Mouse (Mus musculus) cerebellum, adult (tissue): ENCODE results near the gene Cdh11.
A peak's percentile ranks its signal among the peaks of the same experiment; 100 is the strongest.

Source experiments
- ATAC-seq: cut with Nextera tagmentation; 2 replicates; pipeline ENCODE4 v1.9.2; 2017; ENCODE audit warnings: mild to moderate bottlenecking, moderate library complexity, mixed read lengths; ENCODE audit not compliant: insufficient number of reproducible peaks, low FRiP score, low TSS enrichment

Cdh11 gene

DNA sequence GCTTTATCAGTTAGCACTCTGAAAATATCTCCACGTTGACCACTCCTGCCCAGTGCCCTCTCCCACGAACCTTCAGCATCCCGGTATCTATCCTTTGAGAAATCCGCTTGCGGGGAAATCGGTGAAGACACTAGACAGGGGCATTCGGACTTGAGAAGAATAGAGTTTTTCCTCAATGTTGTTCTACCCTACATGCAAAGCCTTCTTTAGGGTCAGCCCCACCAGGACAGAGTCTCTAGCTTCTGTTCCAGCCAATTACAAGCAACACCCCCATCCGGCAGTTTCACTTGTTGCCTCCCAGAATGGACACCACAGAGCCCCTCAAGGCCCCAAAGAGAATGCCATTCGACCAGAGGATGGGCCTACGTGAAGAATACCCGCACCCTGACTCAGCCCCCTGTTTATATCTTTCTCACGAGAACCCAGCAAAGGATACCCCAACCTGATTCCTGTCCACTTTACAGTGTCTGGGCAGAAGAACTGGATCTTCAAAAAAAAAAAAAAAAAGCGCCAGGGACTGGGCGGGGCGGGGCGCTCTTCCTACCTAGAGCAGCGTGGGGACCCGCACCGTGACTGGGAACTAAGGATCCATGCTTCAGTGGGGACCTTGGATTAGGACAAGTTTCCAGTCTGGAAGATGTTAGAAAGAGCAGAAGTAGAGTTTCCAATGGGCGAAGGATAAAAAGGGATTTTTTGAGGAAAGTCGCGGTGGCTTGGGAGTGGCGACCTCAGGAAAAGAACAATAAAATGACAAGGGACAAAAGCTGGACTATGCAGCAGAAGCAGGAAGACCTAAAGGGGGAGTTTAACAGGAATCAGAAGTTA lies at the start of gene Cdh11:
Gene Cdh11 (minus strand): TSS at position 51 of the 825 bp plus-strand sequence.
- no peak for ATAC-seq

DNA sequence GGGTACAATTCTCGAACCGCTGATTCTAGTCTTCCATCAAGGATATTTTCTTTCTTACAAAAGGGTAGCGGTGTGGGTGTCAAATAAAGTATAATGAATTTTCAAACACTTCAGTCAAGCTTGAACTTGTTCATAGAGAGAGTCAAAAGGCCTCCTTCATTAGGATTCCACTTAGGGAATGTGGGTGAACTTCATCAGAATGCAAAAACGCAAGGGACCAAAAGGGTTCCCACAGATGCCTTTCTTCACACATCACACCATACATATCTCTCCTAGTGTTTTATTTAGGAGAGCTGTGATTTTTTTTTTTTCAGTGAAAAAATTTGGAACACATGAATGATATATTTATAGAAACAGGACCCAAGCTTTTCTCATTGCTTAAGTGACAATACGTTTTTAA lies 28.5 kb upstream of the Cdh11 start:
- no peak for ATAC-seq

GRCm38 (mm10) chr8:102790303-102790702 lies 4.9 kb upstream of the Cdh11 start:
- no peak for ATAC-seq

GRCm38 (mm10) chr8:102786467-102787360 lies 1.3 kb upstream of the Cdh11 start:
- ATAC-seq, result no peak

DNA sequence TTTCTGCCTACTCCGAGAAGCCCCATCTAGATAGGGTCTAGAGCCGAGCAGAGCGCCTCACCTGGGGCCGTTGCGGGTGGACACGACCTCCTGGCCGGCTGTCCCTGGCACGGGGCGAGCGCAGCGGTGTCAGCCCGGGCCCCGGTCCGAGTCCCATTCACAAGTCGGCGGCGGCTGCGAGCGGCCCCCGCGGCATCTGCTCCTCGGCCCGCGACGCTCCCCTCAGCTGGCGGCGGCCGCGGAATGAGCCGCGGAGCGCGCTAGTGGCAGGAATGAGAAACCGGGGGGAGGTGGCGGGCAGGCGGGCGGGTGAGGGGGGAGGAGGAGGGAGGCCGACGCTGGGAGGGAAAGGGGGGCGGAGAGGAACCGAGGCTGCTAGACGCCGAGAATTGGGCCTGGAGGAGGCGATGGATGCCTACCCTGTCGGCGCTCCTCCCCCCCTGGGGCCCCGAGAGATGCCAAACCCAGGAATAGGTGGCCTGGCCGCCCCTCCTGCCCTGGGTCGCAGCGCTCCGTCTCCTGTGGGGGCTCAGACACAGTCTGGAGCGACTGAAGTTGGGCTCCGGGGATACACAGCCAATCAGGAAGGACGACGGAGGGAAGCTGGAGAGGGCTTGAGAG lies 497 bp downstream of the Cdh11 start:
- no peak; the same call in 1 of the 2 replicates for ATAC-seq

GRCm38 (mm10) chr8:102783821-102784591 lies 1.4 kb downstream of the Cdh11 start:
- ATAC-seq, result no peak

DNA sequence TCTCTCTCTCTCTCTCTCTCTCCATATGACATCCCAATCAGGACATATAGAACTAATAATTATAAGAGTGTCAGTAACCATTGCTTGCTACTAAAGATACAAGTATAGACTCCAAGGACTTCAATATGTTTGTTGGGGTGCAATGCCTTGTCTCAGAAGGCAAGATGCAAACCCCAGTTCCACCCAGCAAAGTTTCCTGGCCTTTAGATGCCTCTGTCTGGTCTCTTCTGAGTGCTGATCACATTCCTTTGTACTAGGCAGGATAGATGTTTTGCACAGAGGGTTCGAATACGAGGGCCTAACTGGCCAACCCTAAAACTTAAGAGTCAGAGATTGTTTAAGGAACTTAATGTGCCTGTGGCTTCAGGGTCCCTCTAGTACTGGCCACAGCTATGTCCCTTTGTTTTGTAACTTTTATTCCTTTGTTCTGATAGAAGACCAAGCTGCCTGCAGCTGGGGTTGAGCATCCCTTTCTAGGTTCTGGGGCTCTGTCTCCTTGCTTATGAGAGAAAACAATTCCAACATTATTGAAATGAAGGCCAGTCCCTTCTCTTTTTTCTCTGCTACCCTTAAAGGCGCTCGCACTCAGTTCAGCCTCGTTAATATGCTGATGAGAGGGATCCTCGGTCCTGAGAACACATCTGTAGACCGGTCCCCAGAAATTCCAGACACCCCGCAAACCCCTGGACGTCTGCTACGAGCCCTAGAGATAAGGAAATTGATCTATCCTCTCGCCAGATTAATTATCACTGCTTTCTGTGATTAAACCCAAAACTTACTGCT lies 2.5 kb downstream of the Cdh11 start:
- ATAC-seq, result no peak

GRCm38 (mm10) chr8:102780899-102781298 lies 4.5 kb downstream of the Cdh11 start:
- ATAC-seq, result peak; percentile 13; the same call in 1 of the 2 replicates

- ATAC-seq, result no peak
Observed at GRCm38 (mm10) chr8:102774594-102774993, 10.8 kb downstream of the Cdh11 start.

- ATAC-seq, result no peak
Observed at GRCm38 (mm10) chr8:102771456-102771855, 14.0 kb downstream of the Cdh11 start.

DNA sequence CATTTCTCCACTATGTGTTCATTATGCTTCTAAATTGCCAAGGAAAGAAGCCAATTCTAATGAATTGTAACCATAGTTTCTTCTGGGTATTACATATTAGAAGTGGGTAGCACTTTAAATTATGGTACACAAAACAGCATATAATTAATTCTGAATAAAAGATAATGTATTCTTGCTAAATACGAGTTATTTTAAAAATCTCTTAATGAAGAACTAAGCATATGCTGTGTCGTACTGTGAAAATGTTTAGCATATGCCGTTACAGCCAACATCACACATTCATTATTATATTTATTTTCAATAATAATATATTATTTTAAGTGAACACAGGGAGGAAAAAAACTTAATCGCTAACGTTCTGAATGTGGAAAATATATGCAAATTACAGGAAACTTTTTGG lies 31.6 kb downstream of the Cdh11 start:
- ATAC-seq, result no peak

DNA sequence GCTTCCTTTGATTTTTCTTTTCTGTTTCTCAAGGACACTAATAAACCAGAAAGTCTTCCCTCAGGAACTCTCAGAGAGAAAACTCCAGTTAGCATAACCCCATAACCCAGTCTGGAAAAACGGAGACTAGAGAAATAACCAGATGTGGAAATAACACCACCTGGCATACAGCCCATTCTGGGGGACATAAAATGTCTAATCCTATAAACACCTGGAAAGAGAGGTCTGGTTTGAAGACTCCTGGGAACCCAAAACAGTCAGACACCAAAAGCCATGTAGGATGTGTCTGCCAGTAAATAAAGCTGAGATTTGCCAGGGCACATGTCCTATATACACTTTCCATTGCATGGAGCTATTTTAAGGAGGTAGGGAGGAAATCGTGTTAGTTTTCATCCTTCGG lies 42.5 kb downstream of the Cdh11 start:
- ATAC-seq, result no peak

DNA sequence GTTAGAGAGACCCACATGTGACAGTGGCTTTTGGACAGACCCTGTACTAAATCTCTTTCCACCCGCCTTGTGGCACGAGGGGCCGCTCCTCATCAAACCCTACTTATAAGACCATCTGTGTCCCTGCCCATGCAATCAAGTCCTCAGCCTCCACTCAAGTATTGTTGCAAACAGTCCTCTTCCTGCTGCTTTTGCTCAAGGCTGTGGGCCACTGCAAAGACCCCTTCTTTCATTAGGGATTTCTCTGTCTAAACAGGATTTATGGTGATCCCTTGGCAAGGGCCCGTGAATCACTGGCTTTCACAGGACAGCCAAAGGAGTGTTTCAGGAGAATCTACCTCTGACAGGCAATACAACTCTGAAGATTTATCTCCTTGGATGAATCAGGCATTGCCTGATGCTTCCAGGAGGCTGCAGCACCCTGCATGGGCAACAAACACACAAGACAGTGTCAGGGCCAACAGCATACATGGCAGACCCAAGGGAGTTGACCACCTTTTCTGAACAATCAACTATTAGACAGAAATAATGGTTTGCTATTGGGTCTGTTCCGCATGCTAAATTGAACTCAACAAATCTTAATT lies 43.3 kb downstream of the Cdh11 start:
- ATAC-seq, result no peak

DNA sequence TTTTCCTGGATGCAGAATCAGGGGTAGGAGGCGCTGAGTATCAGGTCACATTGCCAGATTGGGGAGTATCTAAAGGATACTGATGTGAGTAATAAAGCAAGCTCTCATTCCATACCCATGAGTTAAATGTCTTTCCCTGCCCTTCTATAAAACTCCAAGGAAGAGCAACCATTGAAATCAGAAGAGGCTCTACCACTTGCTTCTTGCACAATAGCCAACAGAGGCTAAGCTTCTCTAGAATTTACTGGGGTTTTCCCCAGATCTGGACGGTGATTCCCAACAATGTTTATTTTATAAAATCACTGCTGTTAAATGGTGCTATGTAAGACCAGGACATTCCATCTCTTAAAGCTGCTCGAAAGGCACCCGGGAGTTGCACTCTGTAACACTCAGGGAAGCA lies 44.5 kb downstream of the Cdh11 start:
- ATAC-seq, result no peak

DNA sequence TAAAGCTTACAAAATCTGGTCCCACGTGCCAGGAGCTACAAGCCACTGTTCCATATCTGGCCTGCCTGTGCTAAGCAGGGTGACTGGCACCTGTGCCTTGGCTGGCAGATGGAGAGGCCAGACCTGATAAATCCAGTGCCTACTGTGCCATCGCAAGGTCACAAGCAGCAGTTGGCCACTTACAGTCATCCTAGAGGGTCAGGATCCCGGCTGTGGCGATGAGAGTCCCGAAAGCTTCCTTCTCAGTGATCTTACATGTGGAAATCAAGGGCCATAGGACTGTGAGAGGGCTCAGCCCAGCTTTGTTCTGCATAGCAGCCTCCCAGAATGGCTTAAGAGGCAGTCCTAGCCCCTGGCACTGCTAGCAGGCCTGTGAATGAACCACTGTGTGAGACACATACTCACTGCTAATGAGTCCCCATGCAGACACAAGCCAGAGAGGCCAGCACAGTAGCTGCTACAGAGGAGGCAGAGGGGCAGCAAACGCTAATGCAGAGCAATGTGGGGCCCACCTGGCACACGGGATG lies 46.4 kb downstream of the Cdh11 start:
- peak; percentile 70 for ATAC-seq

GRCm38 (mm10) chr8:102738395-102738794 lies 47.0 kb downstream of the Cdh11 start:
- 0 out of 2 replicates have a peak, but pooled peaks have one; percentile 27 for ATAC-seq

- no peak for ATAC-seq
Observed at GRCm38 (mm10) chr8:102734419-102734818, 51.0 kb downstream of the Cdh11 start.

DNA sequence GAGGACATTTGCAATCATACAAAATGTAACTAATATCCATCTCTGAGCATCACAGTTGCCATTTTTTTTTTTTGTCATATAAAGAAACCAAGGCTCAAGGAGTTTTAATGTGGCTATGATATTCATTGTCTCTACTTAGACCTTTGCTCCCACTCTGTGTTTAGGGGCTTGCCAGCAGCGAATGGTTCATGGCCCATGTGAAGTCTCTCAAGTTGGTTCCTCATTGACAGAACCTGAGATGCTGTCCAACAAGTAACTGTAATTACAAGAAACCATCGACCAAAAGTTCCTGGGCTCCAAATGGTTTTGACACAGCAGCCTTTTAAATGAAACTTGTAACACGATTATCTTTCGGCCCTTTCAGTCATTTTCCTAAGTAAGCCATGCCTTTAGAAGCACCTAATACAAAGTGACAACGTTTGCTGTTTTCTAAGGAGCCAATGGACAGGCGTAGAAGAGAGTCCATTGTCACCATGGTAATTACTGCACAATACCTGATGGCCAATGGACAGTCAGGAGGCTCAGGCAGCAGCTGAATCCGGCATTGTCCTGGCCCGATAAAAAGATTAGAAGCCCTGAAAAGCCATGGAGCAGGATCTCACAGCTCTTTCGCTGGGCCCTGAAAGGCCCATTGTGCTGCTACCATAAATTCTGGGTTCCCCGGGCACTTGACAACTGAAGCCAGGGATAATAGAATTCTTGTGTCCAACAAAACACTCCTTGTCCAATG lies 59.1 kb downstream of the Cdh11 start:
- ATAC-seq, result peak; percentile 45; the same call in 1 of the 2 replicates
